Mouse (Mus musculus): ENCODE data around the gene Stk31. TPM values are rescaled to one million over a fixed set of nuclear protein-coding genes. Genes with fewer than 3 reads are reported as not detected.
A peak's percentile ranks its signal among the peaks of the same experiment; 100 is the strongest.

The Stk31 gene
- 0.18 TPM in 1 of 2 replicates, not detected in the other for polyA plus RNA-seq (2016; fragmentation: Nextera tagmentation; extraction: Ambion mirVana)

- Histone ChIP-seq H3K4me1 (no peaks in the 10 kb centered on the region), H3K36me3 (replicated peaks) (no peaks in the 10 kb centered on the region), H3K4me3 (no peak within 1 kb of the TSS), H3K27ac (replicated peaks) (no peak within 1 kb of the TSS), H3K9me3 (peaks cover 6% of the 10 kb centered on the region), H3K27me3 (replicated peaks; ENCODE audit: low read depth, poor library complexity, severe bottlenecking) (no peaks in the 10 kb centered on the region)
- 85% methylated on average over 34 of the region's 34 CpGs for WGBS
- no peak for DNase-seq (ENCODE audit: low spot score)
These were observed at the start of gene Stk31 for GRCm38 (mm10) chr6:49395316-49395715. Gene Stk31 (plus strand): TSS chr6:49395604.

- no peaks in the 10 kb centered on the region for H3K36me3 ChIP-seq (replicated peaks)
- H3K27me3 ChIP-seq (replicated peaks; ENCODE audit: low read depth, poor library complexity, severe bottlenecking): no peaks in the 10 kb centered on the region
- no peak overlapping the region for H3K4me3 ChIP-seq
- no peaks in the 10 kb centered on the region for H3K9me3 ChIP-seq
- 92% methylated on average over 7 of the region's 7 CpGs for WGBS
- no peak for DNase-seq (ENCODE audit: low spot score)
- H3K27ac ChIP-seq (replicated peaks): no peak overlapping the region
- H3K4me1 ChIP-seq: no peaks in the 10 kb centered on the region
These were observed 45.6 kb upstream of the Stk31 start for GRCm38 (mm10) chr6:49349826-49350225.

- no peaks in the 10 kb centered on the region for H3K9me3 ChIP-seq
- H3K36me3 ChIP-seq (replicated peaks): no peaks in the 10 kb centered on the region
- WGBS: 87% methylated on average over 3 of the region's 3 CpGs
- H3K27ac ChIP-seq (replicated peaks): no peak overlapping the region
- no peak overlapping the region for H3K4me3 ChIP-seq
- no peak for DNase-seq (ENCODE audit: low spot score)
- H3K4me1 ChIP-seq: no peaks in the 10 kb centered on the region
- no peaks in the 10 kb centered on the region for H3K27me3 ChIP-seq (replicated peaks; ENCODE audit: low read depth, poor library complexity, severe bottlenecking)
These were observed 40.8 kb upstream of the Stk31 start for GRCm38 (mm10) chr6:49354613-49355012.

GRCm38 (mm10) chr6:49355171-49355570, 40.2 kb upstream of the Stk31 start:
- no peak for DNase-seq (ENCODE audit: low spot score)
- H3K4me1 ChIP-seq: no peaks in the 10 kb centered on the region
- H3K27ac ChIP-seq (replicated peaks): no peak overlapping the region
- no peaks in the 10 kb centered on the region for H3K36me3 ChIP-seq (replicated peaks)
- H3K27me3 ChIP-seq (replicated peaks; ENCODE audit: low read depth, poor library complexity, severe bottlenecking): no peaks in the 10 kb centered on the region
- no peaks in the 10 kb centered on the region for H3K9me3 ChIP-seq
- no peak overlapping the region for H3K4me3 ChIP-seq
- WGBS: 70% methylated on average over 4 of the region's 4 CpGs

GRCm38 (mm10) chr6:49360420-49360819, 35.0 kb upstream of the Stk31 start:
- DNase-seq (ENCODE audit: low spot score): no peak
- H3K4me3 ChIP-seq: no peak overlapping the region
- H3K4me1 ChIP-seq: 0 out of 2 replicates have a peak, but pooled peaks cover 3% of the 10 kb centered on the region
- no peaks in the 10 kb centered on the region for H3K27me3 ChIP-seq (replicated peaks; ENCODE audit: low read depth, poor library complexity, severe bottlenecking)
- no peaks in the 10 kb centered on the region for H3K36me3 ChIP-seq (replicated peaks)
- H3K9me3 ChIP-seq: no peaks in the 10 kb centered on the region
- no peak overlapping the region for H3K27ac ChIP-seq (replicated peaks)

- Histone ChIP-seq H3K27me3 (replicated peaks; ENCODE audit: low read depth, poor library complexity, severe bottlenecking) (no peaks in the 10 kb centered on the region), H3K27ac (replicated peaks) (peak within 1 kb of the TSS; percentile 89), H3K36me3 (replicated peaks) (no peaks in the 10 kb centered on the region), H3K4me1 (peaks cover 22% of the 10 kb centered on the region), H3K9me3 (no peaks in the 10 kb centered on the region), H3K4me3 (peak within 1 kb of the TSS; percentile 71)
- peak; percentile 98 for DNase-seq (ENCODE audit: low spot score)
- WGBS: 4% methylated on average over 49 of the region's 49 CpGs
These were observed 28.0 kb upstream of the Stk31 start, which contains the start of gene Fam221a for GRCm38 (mm10) chr6:49367159-49368054. Gene Fam221a (plus strand): TSS chr6:49367739.

GRCm38 (mm10) chr6:49368212-49368611, 27.2 kb upstream of the Stk31 start:
- WGBS: 48% methylated on average over 3 of the region's 3 CpGs
- Histone ChIP-seq H3K36me3 (replicated peaks) (no peaks in the 10 kb centered on the region), H3K27ac (replicated peaks) (peak overlapping the region; percentile 89), H3K27me3 (replicated peaks; ENCODE audit: low read depth, poor library complexity, severe bottlenecking) (no peaks in the 10 kb centered on the region), H3K4me3 (peak overlapping the region; percentile 71), H3K4me1 (peaks cover 22% of the 10 kb centered on the region), H3K9me3 (no peaks in the 10 kb centered on the region)
- DNase-seq (ENCODE audit: low spot score): peak; percentile 24

GRCm38 (mm10) chr6:49372705-49373104, 22.7 kb upstream of the Stk31 start:
- Histone ChIP-seq H3K4me1 (peaks cover 8% of the 10 kb centered on the region), H3K27me3 (replicated peaks; ENCODE audit: low read depth, poor library complexity, severe bottlenecking) (no peaks in the 10 kb centered on the region), H3K9me3 (no peaks in the 10 kb centered on the region), H3K4me3 (no peak overlapping the region), H3K36me3 (replicated peaks) (no peaks in the 10 kb centered on the region), H3K27ac (replicated peaks) (no peak overlapping the region)
- WGBS: 84% methylated on average over 4 of the region's 4 CpGs
- no peak for DNase-seq (ENCODE audit: low spot score)

- H3K36me3 ChIP-seq (replicated peaks): no peaks in the 10 kb centered on the region
- H3K27ac ChIP-seq (replicated peaks): no peak overlapping the region
- H3K9me3 ChIP-seq: no peaks in the 10 kb centered on the region
- no peak overlapping the region for H3K4me3 ChIP-seq
- H3K4me1 ChIP-seq: 0 out of 2 replicates have a peak, but pooled peaks cover 2% of the 10 kb centered on the region
- H3K27me3 ChIP-seq (replicated peaks; ENCODE audit: low read depth, poor library complexity, severe bottlenecking): no peaks in the 10 kb centered on the region
- no peak for DNase-seq (ENCODE audit: low spot score)
- WGBS: 88% methylated on average over 2 of the region's 2 CpGs
These were observed 21.5 kb upstream of the Stk31 start for GRCm38 (mm10) chr6:49373943-49374342.

GRCm38 (mm10) chr6:49378328-49378727, 17.1 kb upstream of the Stk31 start:
- H3K27ac ChIP-seq (replicated peaks): no peak overlapping the region
- no peaks in the 10 kb centered on the region for H3K9me3 ChIP-seq
- H3K36me3 ChIP-seq (replicated peaks): peaks cover 11% of the 10 kb centered on the region; the same call in 1 of the 2 replicates
- no peaks in the 10 kb centered on the region for H3K27me3 ChIP-seq (replicated peaks; ENCODE audit: low read depth, poor library complexity, severe bottlenecking)
- H3K4me3 ChIP-seq: no peak overlapping the region
- 61% methylated on average over 12 of the region's 12 CpGs for WGBS
- DNase-seq (ENCODE audit: low spot score): no peak
- 0 out of 2 replicates have a peak, but pooled peaks cover 2% of the 10 kb centered on the region for H3K4me1 ChIP-seq

- Histone ChIP-seq H3K27me3 (replicated peaks; ENCODE audit: low read depth, poor library complexity, severe bottlenecking) (no peaks in the 10 kb centered on the region), H3K36me3 (replicated peaks) (0 out of 2 replicates have a peak, but pooled peaks cover 2% of the 10 kb centered on the region), H3K27ac (replicated peaks) (no peak overlapping the region), H3K9me3 (peaks cover 6% of the 10 kb centered on the region), H3K4me1 (no peaks in the 10 kb centered on the region), H3K4me3 (no peak overlapping the region)
- WGBS: 70% methylated on average over 1 of the region's 1 CpGs
- no peak for DNase-seq (ENCODE audit: low spot score)
These were observed 1.1 kb upstream of the Stk31 start for GRCm38 (mm10) chr6:49394276-49394675.

GRCm38 (mm10) chr6:49397466-49397865, 2.1 kb downstream of the Stk31 start:
- Histone ChIP-seq H3K4me3 (no peak overlapping the region), H3K36me3 (replicated peaks) (no peaks in the 10 kb centered on the region), H3K27me3 (replicated peaks; ENCODE audit: low read depth, poor library complexity, severe bottlenecking) (no peaks in the 10 kb centered on the region), H3K4me1 (no peaks in the 10 kb centered on the region), H3K9me3 (peaks cover 6% of the 10 kb centered on the region), H3K27ac (replicated peaks) (no peak overlapping the region)
- DNase-seq (ENCODE audit: low spot score): peak; percentile 46

- no peaks in the 10 kb centered on the region for H3K27me3 ChIP-seq (replicated peaks; ENCODE audit: low read depth, poor library complexity, severe bottlenecking)
- H3K9me3 ChIP-seq: peaks cover 6% of the 10 kb centered on the region
- DNase-seq (ENCODE audit: low spot score): no peak
- H3K4me3 ChIP-seq: no peak overlapping the region
- no peak overlapping the region for H3K27ac ChIP-seq (replicated peaks)
- H3K4me1 ChIP-seq: no peaks in the 10 kb centered on the region
- H3K36me3 ChIP-seq (replicated peaks): no peaks in the 10 kb centered on the region
These were observed 3.0 kb downstream of the Stk31 start for GRCm38 (mm10) chr6:49398365-49398764.

Measured in embryonic facial prominence, embryonic 10.5 days (tissue).